In genomic region chr5:123436071-123436779, GRCm38 (mm10) we compare ENCODE assay signal across 9 mouse cellular contexts. TPM values are rescaled to one million over a fixed set of nuclear protein-coding genes. Genes with fewer than 3 reads are reported as not detected.
A peak's percentile ranks its signal among the peaks of the same experiment; 100 is the strongest.
DNase-seq lines count a peak whose midpoint lies in the region; ATAC-seq lines count a peak whose summit lies in the region.
"Had no signal": no experiment of that assay in that cellular context is flagged by ENCODE, and none has a peak within 500 bp of the region (broad histone marks: within the 10 kb centered on the region; RNA-seq: fewer than 3 reads in every experiment).

No protein-coding gene starts in this region.

- H3K27me3 ChIP-seq in lung, embryonic 15.5 days, result no peaks in the 10 kb centered on the region
- H3K27me3 ChIP-seq in hindbrain, embryonic 16.5 days (replicated peaks; ENCODE audit: control insufficient read depth, insufficient read depth, low read length), result no peaks in the 10 kb centered on the region

- H3K27ac ChIP-seq in lung, embryonic 15.5 days, result peak overlapping the region; percentile 30; the same call in 1 of the 2 replicates
- H3K27ac ChIP-seq in hindbrain, embryonic 16.5 days (ENCODE audit: low read depth, low read length), result no peak overlapping the region

- peaks cover 40% of the 10 kb centered on the region for H3K4me1 ChIP-seq in lung, embryonic 15.5 days
- peaks cover 17% of the 10 kb centered on the region for H3K4me1 ChIP-seq in hindbrain, embryonic 16.5 days (ENCODE audit: control insufficient read depth, insufficient read depth, low read depth, low read length)

- H3K36me3 ChIP-seq in lung, embryonic 15.5 days, result peaks cover 4% of the 10 kb centered on the region; the same call in 1 of the 2 replicates
- 0 out of 2 replicates have a peak, but pooled peaks cover 4% of the 10 kb centered on the region for H3K36me3 ChIP-seq in hindbrain, embryonic 16.5 days (ENCODE audit: control insufficient read depth, insufficient read depth, low read length)

- no peak overlapping the region for H3K4me2 ChIP-seq in lung, embryonic 15.5 days
- H3K4me2 ChIP-seq in hindbrain, embryonic 16.5 days (ENCODE audit: low read length), result no peak overlapping the region

- H3K9ac ChIP-seq in lung, embryonic 15.5 days, result no peak overlapping the region
- H3K9ac ChIP-seq in hindbrain, embryonic 16.5 days (ENCODE audit: low read depth, low read length), result no peak overlapping the region

- no peak overlapping the region for H3K4me3 ChIP-seq in lung, embryonic 15.5 days
- no peak overlapping the region for H3K4me3 ChIP-seq in hindbrain, embryonic 16.5 days (ENCODE audit: low read length)

- WGBS in lung, embryonic 15.5 days, result 46% methylated on average over 8 of the region's 8 CpGs
- WGBS in hindbrain, embryonic 16.5 days, result 63% methylated on average over 8 of the region's 8 CpGs

- H3K9me3 ChIP-seq in lung, embryonic 15.5 days, result no peaks in the 10 kb centered on the region
- no peaks in the 10 kb centered on the region for H3K9me3 ChIP-seq in hindbrain, embryonic 16.5 days (ENCODE audit: control insufficient read depth, low read length)

- DNase-seq in gastrocnemius, adult 18-20 months (ENCODE audit: low spot score), result peak; percentile 43
- no peak for DNase-seq in gastrocnemius, adult 8-10 months (ENCODE audit: low spot score in 2 of 2)
- peak; percentile 70 for DNase-seq in NIH3T3 (ENCODE audit: low read depth)
- peak; percentile 31 for DNase-seq in heart, postnatal 4 days
- DNase-seq in adrenal gland, adult 18-20 months (ENCODE audit: low spot score in 2 of 2), result no peak
- no peak for DNase-seq in right cerebral cortex, postnatal 25 days

- ATAC-seq in lung, embryonic 15.5 days (ENCODE audit: borderline replicate concordance, extremely low read depth, low FRiP score, low TSS enrichment), result 0 out of 2 replicates have a peak, but pooled peaks have one; percentile 43
- ATAC-seq in hindbrain, embryonic 16.5 days, result no peak

RNA-seq across cellular contexts. Expression of gene Mlxip, which starts 41.6 kb away (rescaled TPM):
- total RNA-seq in gastrocnemius, adult 18-20 months (2021), result 10 to 100 TPM; 59.3 to 63.2 TPM
- total RNA-seq in gastrocnemius, adult 8-10 months (2022), result 10 to 100 TPM; 62.2 to 81.0 (median 63.8) TPM
- total RNA-seq in heart, postnatal 4 days (2021), result 10 to 100 TPM; 19.2 to 21.0 TPM
- polyA plus RNA-seq in lung, embryonic 15.5 days (2015; fragmentation: Nextera tagmentation; extraction: Ambion mirVana), result 17.1 and 20.6 TPM in 2 replicates
- 10 to 100 TPM; 18.5 to 26.8 TPM for total RNA-seq in adrenal gland, adult 18-20 months (2021)
- 15.2 and 20.7 TPM in 2 replicates for polyA plus RNA-seq in hindbrain, embryonic 16.5 days (2015; fragmentation: Nextera tagmentation; extraction: Ambion mirVana)

RNA-seq across cellular contexts. Expression of gene Lrrc43, which starts 52.9 kb away (rescaled TPM):
- total RNA-seq in gastrocnemius, adult 18-20 months (2021), result not detected
- total RNA-seq in gastrocnemius, adult 8-10 months (2022), result not detected
- total RNA-seq in heart, postnatal 4 days (2021), result not detected
- 0.60 and 0.65 TPM in 2 replicates for polyA plus RNA-seq in lung, embryonic 15.5 days (2015; fragmentation: Nextera tagmentation; extraction: Ambion mirVana)
- not detected for total RNA-seq in adrenal gland, adult 18-20 months (2021)
- polyA plus RNA-seq in hindbrain, embryonic 16.5 days (2015; fragmentation: Nextera tagmentation; extraction: Ambion mirVana), result 0.60 and 0.74 TPM in 2 replicates
- total RNA-seq: heart, postnatal 36 days had no signal

RNA-seq across cellular contexts. Expression of gene Il31, which starts 53.1 kb away (rescaled TPM):
- not detected for total RNA-seq in gastrocnemius, adult 18-20 months (2021)
- total RNA-seq in gastrocnemius, adult 8-10 months (2022), result not detected
- total RNA-seq in heart, postnatal 4 days (2021), result not detected
- polyA plus RNA-seq in lung, embryonic 15.5 days (2015; fragmentation: Nextera tagmentation; extraction: Ambion mirVana), result not detected in 2 replicates
- total RNA-seq in adrenal gland, adult 18-20 months (2021), result not detected
- not detected in 2 replicates for polyA plus RNA-seq in hindbrain, embryonic 16.5 days (2015; fragmentation: Nextera tagmentation; extraction: Ambion mirVana)
- total RNA-seq: heart, postnatal 36 days had no signal

Comparison
In these comparisons a context has a peak if more than half of its experiments do, and no peak if none do; other contexts are left out.
1. DNase-seq: peak in gastrocnemius, adult 18-20 months (single experiment), NIH3T3 (single experiment) and heart, postnatal 4 days (single experiment); none in gastrocnemius, adult 8-10 months (0 of 2), adrenal gland, adult 18-20 months (0 of 2) and right cerebral cortex, postnatal 25 days (single experiment).